Mouse (Mus musculus) thymus, adult 2 months (tissue): Measurements from ENCODE around the gene Abi3.

Experiments used
- CTCF ChIP-seq: fragments of 200-500 bp; IDR thresholded peaks from 2 replicates; pipeline ENCODE4 v1.5.1; 2012; ENCODE audit warnings: mild to moderate bottlenecking, control low read depth, low read length, moderate library complexity, borderline replicate concordance; ENCODE audit not compliant: control insufficient read depth, poor library complexity, insufficient read depth; ENCODE audit errors: extremely low read depth
- POLR2A ChIP-seq: fragments of 200-500 bp; IDR thresholded peaks from 2 replicates; pipeline ENCODE4 v1.6.1; 2012; ENCODE audit warnings: mild to moderate bottlenecking, low read length, control low read depth, moderate library complexity; ENCODE audit not compliant: control insufficient read depth, poor library complexity, insufficient read depth; ENCODE audit errors: extremely low read depth

- TF ChIP-seq POLR2A (no peak), CTCF (no peak)
Measured at GRCm38 (mm10) chr11:95811741-95812140, 30.5 kb downstream of the Abi3 start.
